Mouse (Mus musculus): Measurements from ENCODE around the gene Tsga10ip. TPM values are rescaled to one million over a fixed set of nuclear protein-coding genes. Genes with fewer than 3 reads are reported as not detected.

Tsga10ip gene
- polyA plus RNA-seq, 1 experiment from 2014 or later, result not detected

DNA sequence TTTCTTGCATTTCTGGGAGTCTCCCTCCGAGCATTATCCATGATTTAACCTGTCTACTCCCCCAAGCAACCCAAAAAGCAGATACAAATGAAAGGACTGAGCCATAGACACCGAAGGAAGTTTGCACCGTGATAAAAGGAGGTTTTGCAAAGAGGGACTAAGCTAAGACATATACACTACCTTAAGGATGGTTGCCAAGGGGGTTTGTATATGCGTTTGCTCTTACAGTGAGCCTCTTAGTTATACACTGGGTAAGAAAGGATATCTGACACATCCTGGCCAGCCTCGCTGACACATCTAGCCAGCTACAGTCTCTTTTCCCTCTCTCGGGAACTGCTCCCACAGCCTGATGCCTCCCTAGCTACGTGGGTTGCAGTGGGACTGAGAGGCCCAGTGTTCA is 31.6 kb upstream of the Tsga10ip start:
- H3K36me3 ChIP-seq (ENCODE audit: control insufficient read depth, insufficient read depth, low read length), result no peaks in the 10 kb centered on the region
- peak overlapping the region; percentile 70 for H3K4me2 ChIP-seq (replicated peaks; ENCODE audit: low read depth, low read length)
- peaks cover 13% of the 10 kb centered on the region for H3K4me1 ChIP-seq (ENCODE audit: control insufficient read depth, insufficient read depth, low read length)
- H3K9me3 ChIP-seq (ENCODE audit: control insufficient read depth, low read depth, low read length), result no peaks in the 10 kb centered on the region
- no peaks in the 10 kb centered on the region for H3K27me3 ChIP-seq (ENCODE audit: control insufficient read depth, insufficient read depth, low read length)
- peak overlapping the region; percentile 56; the same call in 1 of the 2 replicates for H3K27ac ChIP-seq (ENCODE audit: low read length)
- no peak overlapping the region for H3K4me3 ChIP-seq (ENCODE audit: low read depth, low read length)
- no peak overlapping the region for H3K9ac ChIP-seq (replicated peaks; ENCODE audit: low read depth, low read length)
- WGBS, result 57% methylated on average over 7 of the region's 7 CpGs
- ATAC-seq (ENCODE audit: insufficient number of reproducible peaks, insufficient read depth, low FRiP score, low read depth), result no peak

DNA sequence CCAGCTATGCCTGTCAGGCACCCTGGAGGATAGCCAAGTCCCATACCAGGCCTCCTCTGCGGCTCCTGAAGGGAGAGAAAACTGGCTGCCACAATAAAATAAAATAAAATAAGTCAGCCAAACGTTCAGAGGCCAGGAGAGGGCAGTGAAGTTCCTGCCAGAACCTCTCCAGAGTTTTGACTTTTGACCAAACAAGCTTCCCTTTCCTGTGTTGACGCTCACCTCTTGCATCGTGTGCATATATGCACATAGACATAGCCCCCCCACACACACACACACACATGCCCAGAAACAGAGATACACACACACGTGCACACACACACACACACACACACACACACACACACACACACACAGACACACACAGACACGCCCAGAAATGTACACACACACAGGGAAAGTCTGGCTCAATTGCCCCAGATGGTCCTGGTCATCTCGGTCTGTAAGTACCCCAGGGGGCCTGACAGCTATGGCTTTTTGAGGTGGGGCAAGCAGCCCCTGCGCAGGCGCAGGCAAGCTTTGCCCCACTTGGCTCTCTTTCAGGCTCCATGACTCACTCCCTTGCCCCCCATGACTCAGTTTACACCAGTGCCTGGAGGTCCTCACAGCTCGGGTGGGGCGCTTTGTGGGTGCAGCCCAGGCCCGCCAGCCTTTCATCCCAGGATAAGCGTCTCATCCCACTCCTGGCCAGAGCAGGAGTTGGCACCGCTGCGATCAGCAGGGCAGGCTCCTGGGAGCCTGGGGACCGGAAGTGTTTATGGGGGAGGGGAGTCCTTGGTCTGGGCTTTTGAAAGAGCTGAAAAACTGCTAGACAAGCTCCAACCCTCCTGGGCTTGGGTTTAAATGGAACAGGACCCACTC is 30.9 kb upstream of the Tsga10ip start:
- Histone ChIP-seq H3K4me2 (replicated peaks; ENCODE audit: low read depth, low read length) (peak overlapping the region; percentile 70), H3K27ac (ENCODE audit: low read length) (peak overlapping the region; percentile 56), H3K27me3 (ENCODE audit: control insufficient read depth, insufficient read depth, low read length) (no peaks in the 10 kb centered on the region), H3K9ac (replicated peaks; ENCODE audit: low read depth, low read length) (no peak overlapping the region), H3K4me1 (ENCODE audit: control insufficient read depth, insufficient read depth, low read length) (peaks cover 13% of the 10 kb centered on the region), H3K9me3 (ENCODE audit: control insufficient read depth, low read depth, low read length) (no peaks in the 10 kb centered on the region), H3K4me3 (ENCODE audit: low read depth, low read length) (peak overlapping the region; percentile 25), H3K36me3 (ENCODE audit: control insufficient read depth, insufficient read depth, low read length) (no peaks in the 10 kb centered on the region)
- 5% methylated on average over 16 of the region's 16 CpGs for WGBS
- ATAC-seq (ENCODE audit: insufficient number of reproducible peaks, insufficient read depth, low FRiP score, low read depth), result peak; percentile 72; the same call in 1 of the 2 replicates

DNA sequence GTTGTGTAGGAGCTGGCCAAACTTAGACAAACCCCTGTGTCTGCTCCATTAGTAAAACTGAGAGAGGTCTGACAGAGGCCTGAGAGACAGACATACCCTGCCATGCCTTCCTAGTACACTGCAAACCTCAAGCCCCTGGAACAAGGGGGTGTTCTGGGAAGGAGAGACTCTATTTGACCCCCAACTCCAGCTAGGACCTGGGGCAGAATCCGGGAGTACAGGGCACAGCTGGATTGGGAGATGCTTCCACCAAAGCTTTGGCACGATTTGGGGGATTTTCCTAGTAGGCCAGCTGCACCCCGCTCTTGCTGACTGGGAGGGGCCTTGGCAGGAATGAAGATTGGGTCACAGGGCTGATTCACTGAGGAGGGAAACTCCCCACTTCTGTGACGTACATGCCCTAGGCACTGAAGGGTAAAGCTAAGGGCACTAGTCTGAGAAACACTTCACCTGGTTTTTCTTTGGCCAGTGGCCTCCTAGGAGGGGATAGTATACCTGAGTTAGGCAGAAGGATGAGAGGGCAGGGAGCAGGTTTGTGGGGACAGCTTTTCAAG is 29.7 kb upstream of the Tsga10ip start:
- Histone ChIP-seq H3K27ac (ENCODE audit: low read length) (no peak overlapping the region), H3K9ac (replicated peaks; ENCODE audit: low read depth, low read length) (no peak overlapping the region), H3K36me3 (ENCODE audit: control insufficient read depth, insufficient read depth, low read length) (peaks cover 3% of the 10 kb centered on the region), H3K27me3 (ENCODE audit: control insufficient read depth, insufficient read depth, low read length) (no peaks in the 10 kb centered on the region), H3K4me3 (ENCODE audit: low read depth, low read length) (no peak overlapping the region), H3K9me3 (ENCODE audit: control insufficient read depth, low read depth, low read length) (no peaks in the 10 kb centered on the region), H3K4me2 (replicated peaks; ENCODE audit: low read depth, low read length) (no peak overlapping the region), H3K4me1 (ENCODE audit: control insufficient read depth, insufficient read depth, low read length) (peaks cover 13% of the 10 kb centered on the region)
- no peak for ATAC-seq (ENCODE audit: insufficient number of reproducible peaks, insufficient read depth, low FRiP score, low read depth)
- 72% methylated on average over 4 of the region's 4 CpGs for WGBS

DNA sequence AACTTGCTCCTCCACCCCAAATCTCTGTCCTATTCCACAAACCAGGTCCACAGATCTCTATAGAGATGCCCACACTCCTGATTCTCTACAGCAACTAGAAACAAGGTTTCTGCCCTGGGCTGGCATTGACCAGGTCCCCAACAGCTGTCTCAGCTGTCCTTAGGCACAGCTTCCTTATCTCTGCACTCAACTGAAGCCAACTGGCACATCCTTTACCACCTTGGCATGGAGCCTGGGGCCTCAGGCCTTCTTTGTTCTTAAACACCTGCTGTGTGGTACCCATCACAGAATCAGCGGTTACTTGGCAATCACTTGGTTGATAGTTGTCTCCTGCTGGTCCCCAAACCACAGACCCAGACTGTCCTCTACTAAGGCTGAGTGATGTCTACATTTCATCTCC is 28.1 kb upstream of the Tsga10ip start:
- no peaks in the 10 kb centered on the region for H3K27me3 ChIP-seq (ENCODE audit: control insufficient read depth, insufficient read depth, low read length)
- no peak overlapping the region for H3K9ac ChIP-seq (replicated peaks; ENCODE audit: low read depth, low read length)
- H3K36me3 ChIP-seq (ENCODE audit: control insufficient read depth, insufficient read depth, low read length), result peaks cover 14% of the 10 kb centered on the region
- peaks cover 25% of the 10 kb centered on the region for H3K4me1 ChIP-seq (ENCODE audit: control insufficient read depth, insufficient read depth, low read length)
- 81% methylated on average over 1 of the region's 1 CpGs for WGBS
- no peak for ATAC-seq (ENCODE audit: insufficient number of reproducible peaks, insufficient read depth, low FRiP score, low read depth)
- H3K9me3 ChIP-seq (ENCODE audit: control insufficient read depth, low read depth, low read length), result no peaks in the 10 kb centered on the region
- no peak overlapping the region for H3K27ac ChIP-seq (ENCODE audit: low read length)
- no peak overlapping the region for H3K4me3 ChIP-seq (ENCODE audit: low read depth, low read length)
- no peak overlapping the region for H3K4me2 ChIP-seq (replicated peaks; ENCODE audit: low read depth, low read length)

DNA sequence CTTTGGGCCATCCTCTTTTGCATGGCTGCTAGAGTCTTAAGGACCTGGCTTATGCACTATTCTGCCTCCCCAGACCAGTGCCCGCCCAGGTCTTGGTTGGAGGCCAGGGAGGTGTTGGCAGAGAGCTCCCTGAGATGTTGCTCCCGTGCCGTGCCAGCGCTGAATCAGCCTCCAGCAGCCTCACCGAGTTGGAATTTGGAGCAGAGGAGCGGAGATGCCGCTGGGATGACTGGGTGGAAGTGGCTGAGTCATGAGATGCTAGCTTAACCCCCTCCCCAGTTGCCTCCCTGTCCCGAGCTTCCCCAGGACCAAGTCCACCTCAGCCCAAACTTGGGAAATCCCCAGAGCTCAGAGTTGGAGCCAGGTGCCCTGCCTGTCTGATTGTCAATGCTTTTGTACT is 27.5 kb upstream of the Tsga10ip start:
- no peak overlapping the region for H3K27ac ChIP-seq (ENCODE audit: low read length)
- 75% methylated on average over 8 of the region's 8 CpGs for WGBS
- no peak for ATAC-seq (ENCODE audit: insufficient number of reproducible peaks, insufficient read depth, low FRiP score, low read depth)
- peaks cover 14% of the 10 kb centered on the region for H3K36me3 ChIP-seq (ENCODE audit: control insufficient read depth, insufficient read depth, low read length)
- H3K4me1 ChIP-seq (ENCODE audit: control insufficient read depth, insufficient read depth, low read length), result peaks cover 25% of the 10 kb centered on the region
- H3K4me2 ChIP-seq (replicated peaks; ENCODE audit: low read depth, low read length), result no peak overlapping the region
- H3K9me3 ChIP-seq (ENCODE audit: control insufficient read depth, low read depth, low read length), result no peaks in the 10 kb centered on the region
- no peak overlapping the region for H3K9ac ChIP-seq (replicated peaks; ENCODE audit: low read depth, low read length)
- no peaks in the 10 kb centered on the region for H3K27me3 ChIP-seq (ENCODE audit: control insufficient read depth, insufficient read depth, low read length)
- no peak overlapping the region for H3K4me3 ChIP-seq (ENCODE audit: low read depth, low read length)

DNA sequence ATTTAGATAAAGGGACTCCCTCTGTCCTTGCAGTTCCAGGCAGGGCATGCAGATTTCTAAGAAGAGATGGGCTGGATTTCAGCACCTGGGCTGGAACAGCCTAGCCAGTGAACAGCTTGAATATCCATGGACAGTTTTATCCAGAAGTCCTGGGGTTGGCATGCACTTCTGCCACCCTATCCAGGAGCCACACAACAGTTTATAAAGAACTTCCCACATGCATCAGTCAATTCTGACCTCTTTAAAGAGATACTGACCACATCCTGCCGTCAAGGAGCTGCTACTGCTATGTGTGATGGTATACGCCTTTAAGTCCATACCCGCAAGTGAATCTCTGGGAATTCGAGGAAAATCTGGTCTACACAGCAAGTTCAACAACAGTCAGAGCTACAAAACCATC is 26.9 kb upstream of the Tsga10ip start:
- H3K4me2 ChIP-seq (replicated peaks; ENCODE audit: low read depth, low read length), result no peak overlapping the region
- ATAC-seq (ENCODE audit: insufficient number of reproducible peaks, insufficient read depth, low FRiP score, low read depth), result no peak
- H3K27me3 ChIP-seq (ENCODE audit: control insufficient read depth, insufficient read depth, low read length), result no peaks in the 10 kb centered on the region
- no peak overlapping the region for H3K9ac ChIP-seq (replicated peaks; ENCODE audit: low read depth, low read length)
- peaks cover 22% of the 10 kb centered on the region for H3K4me1 ChIP-seq (ENCODE audit: control insufficient read depth, insufficient read depth, low read length)
- 76% methylated on average over 4 of the region's 4 CpGs for WGBS
- H3K27ac ChIP-seq (ENCODE audit: low read length), result no peak overlapping the region
- peaks cover 14% of the 10 kb centered on the region for H3K36me3 ChIP-seq (ENCODE audit: control insufficient read depth, insufficient read depth, low read length)
- H3K9me3 ChIP-seq (ENCODE audit: control insufficient read depth, low read depth, low read length), result no peaks in the 10 kb centered on the region
- H3K4me3 ChIP-seq (ENCODE audit: low read depth, low read length), result no peak overlapping the region

DNA sequence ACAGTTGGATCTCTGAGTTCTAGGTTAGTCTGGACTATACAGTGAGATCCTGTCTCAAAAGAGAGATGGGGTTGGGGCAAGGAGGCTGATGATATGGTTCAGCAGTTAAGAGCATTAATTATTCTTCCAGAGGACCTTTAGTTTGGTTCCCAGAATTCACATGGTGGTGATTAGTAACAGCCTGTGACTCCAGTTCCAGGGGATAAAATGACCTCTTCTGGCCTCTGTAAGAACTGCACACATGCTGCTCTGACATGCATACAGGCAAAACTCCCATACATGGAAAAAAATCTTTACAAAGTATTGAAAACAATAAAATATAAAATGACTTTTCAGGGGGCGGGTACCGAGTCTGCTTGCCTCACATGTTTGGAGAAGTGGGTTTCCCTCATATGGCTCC is 25.8 kb upstream of the Tsga10ip start:
- WGBS, result 79% methylated on average over 2 of the region's 2 CpGs
- ATAC-seq (ENCODE audit: insufficient number of reproducible peaks, insufficient read depth, low FRiP score, low read depth), result no peak
- peak overlapping the region; percentile 33; the same call in 1 of the 2 replicates for H3K27ac ChIP-seq (ENCODE audit: low read length)

DNA sequence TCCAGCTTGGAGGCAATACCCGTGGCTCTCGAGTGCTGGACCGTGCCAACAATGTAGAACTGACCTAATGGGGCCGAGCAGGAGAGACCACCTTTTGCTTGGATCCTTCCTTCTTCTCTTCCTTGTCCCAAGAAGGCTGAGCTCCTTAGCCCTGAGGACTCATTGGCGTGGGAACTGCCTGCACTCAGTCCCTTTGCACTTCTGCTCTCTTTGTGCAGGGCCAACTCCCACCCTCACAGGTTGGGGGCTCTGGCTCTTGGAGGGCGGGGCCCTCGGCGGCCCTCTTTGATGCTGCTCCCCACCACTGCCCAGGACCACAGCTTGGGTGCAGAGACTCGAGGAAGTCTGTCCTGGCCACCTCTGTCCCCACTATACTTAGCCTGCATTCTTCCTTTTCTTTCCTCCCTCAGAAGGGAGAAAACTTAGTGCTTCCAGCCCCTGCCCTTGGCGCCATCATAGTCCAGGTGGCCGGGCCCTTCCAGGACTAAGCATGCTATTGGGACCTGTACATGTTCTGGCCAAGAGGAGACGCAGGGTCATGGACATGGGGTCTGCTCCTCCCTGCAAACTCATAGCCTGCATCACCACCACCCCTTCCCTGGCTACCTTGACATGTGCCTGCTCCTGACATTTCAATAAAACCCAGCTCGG is 24.4 kb upstream of the Tsga10ip start:
- ATAC-seq (ENCODE audit: insufficient number of reproducible peaks, insufficient read depth, low FRiP score, low read depth), result no peak
- Histone ChIP-seq H3K4me3 (ENCODE audit: low read depth, low read length) (peak overlapping the region; percentile 69; the same call in 1 of the 2 replicates), H3K9ac (replicated peaks; ENCODE audit: low read depth, low read length) (peak overlapping the region; percentile 92; the same call in 1 of the 2 replicates)

More for the DNA sequence above, 25.8 kb upstream of the Tsga10ip start:
- Histone ChIP-seq H3K27me3 (ENCODE audit: control insufficient read depth, insufficient read depth, low read length) (no peaks in the 10 kb centered on the region), H3K4me3 (ENCODE audit: low read depth, low read length) (no peak overlapping the region), H3K9ac (replicated peaks; ENCODE audit: low read depth, low read length) (no peak overlapping the region), H3K4me1 (ENCODE audit: control insufficient read depth, insufficient read depth, low read length) (peaks cover 19% of the 10 kb centered on the region), H3K4me2 (replicated peaks; ENCODE audit: low read depth, low read length) (no peak overlapping the region), H3K9me3 (ENCODE audit: control insufficient read depth, low read depth, low read length) (no peaks in the 10 kb centered on the region), H3K36me3 (ENCODE audit: control insufficient read depth, insufficient read depth, low read length) (peaks cover 14% of the 10 kb centered on the region)

More for the DNA sequence above, 24.4 kb upstream of the Tsga10ip start:
- Histone ChIP-seq H3K4me1 (ENCODE audit: control insufficient read depth, insufficient read depth, low read length) (peaks cover 21% of the 10 kb centered on the region), H3K9me3 (ENCODE audit: control insufficient read depth, low read depth, low read length) (no peaks in the 10 kb centered on the region), H3K27me3 (ENCODE audit: control insufficient read depth, insufficient read depth, low read length) (no peaks in the 10 kb centered on the region), H3K27ac (ENCODE audit: low read length) (no peak overlapping the region), H3K4me2 (replicated peaks; ENCODE audit: low read depth, low read length) (no peak overlapping the region), H3K36me3 (ENCODE audit: control insufficient read depth, insufficient read depth, low read length) (peaks cover 20% of the 10 kb centered on the region)
- 91% methylated on average over 13 of the region's 13 CpGs for WGBS
